Mouse (Mus musculus) CD4-positive, CD25-positive, alpha-beta regulatory T cell, adult 4 months (primary cell): ENCODE data around the gene Slc6a4. TPM values are rescaled to one million over a fixed set of nuclear protein-coding genes. Genes with fewer than 3 reads are reported as not detected.
"Not testable (repeated sequence)": the region's sequence is repeated elsewhere in the genome, so short reads cannot be mapped to it uniquely, and the experiment has no call there.

Experiments used
- ATAC-seq: one replicate; pipeline ENCODE4 v1.8.0; 2017
- polyA plus RNA-seq, 2 experiments: library from polyadenylated mRNA; unstranded; fragments of 100-300 nt; shearing (Covaris generic); gene quantifications; one replicate each; pipeline ENCODE4 v1.2.1; 2017

Gene Slc6a4
- polyA plus RNA-seq, 2 experiments from 2014 or later = 0.24 TPM; not detected in 1

DNA sequence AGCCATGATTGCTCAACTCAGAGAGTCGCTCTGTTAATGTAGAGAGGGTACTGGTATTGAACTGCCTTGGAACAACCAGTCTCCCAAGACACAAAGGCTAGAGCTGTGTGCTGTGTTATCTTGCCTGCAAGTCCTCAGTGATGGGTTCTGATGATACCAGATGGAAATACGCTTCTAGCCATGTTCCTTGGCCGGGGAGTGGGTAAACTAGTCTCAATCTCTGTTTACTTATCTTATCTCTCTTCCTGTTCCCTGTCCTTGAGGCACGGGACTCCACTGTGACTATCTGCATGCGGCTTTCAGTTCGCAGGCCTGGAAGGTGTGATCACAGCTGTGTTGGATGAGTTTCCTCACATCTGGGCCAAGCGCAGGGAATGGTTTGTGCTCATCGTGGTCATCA is 21.1 kb downstream of the Slc6a4 start:
- no peak for ATAC-seq

DNA sequence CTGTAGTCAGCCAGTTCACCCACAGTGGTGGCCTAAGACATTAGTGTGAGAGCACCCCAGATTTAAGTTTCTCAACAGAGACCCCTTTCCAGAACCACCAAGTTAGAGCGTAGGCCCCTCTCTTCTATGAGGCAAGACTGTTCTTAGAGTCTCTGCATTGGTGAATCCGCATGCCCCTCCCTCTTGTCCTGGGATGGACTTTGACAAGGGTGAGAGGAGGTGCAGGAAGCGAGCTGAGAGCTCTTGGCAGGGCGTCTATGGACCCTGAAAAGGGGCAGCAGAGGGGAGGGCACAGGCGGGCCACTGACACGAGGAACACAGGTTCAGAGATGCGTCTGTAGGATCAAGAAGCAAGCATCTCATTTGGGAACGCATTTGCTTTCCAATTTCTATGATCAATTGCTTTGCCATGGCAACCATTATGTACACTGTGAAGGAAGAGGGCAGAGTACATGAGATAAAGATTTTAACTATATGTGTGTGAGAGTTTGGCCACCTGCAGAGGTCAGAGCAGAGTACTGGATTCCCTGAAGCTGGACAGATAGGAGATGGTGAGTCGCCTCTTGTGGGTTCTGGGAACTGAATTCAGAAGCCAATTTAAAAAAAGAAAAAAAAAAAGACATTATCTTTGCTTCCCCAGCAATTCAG is 23.5 kb downstream of the Slc6a4 start:
- no peak for ATAC-seq

DNA sequence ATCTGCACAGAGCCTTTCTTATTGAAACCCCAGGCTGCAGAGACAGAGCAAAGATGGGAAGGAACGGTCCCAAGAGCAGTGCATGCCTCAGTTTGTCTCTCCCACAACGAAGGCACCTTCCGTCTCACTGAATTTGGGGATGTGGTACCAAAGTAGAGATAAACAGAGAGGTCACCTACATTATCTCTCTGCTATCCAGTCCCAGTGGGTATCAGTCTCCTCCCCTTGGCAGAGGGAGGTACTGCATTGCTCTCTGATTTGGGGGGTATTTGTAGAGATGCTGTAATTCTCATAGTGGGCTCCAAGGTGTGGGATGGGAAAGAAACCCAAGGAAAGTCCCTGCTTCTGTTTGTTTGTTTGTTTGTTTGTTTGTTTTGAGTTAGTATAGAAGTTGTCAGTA is 28.2 kb downstream of the Slc6a4 start:
- ATAC-seq = no peak

DNA sequence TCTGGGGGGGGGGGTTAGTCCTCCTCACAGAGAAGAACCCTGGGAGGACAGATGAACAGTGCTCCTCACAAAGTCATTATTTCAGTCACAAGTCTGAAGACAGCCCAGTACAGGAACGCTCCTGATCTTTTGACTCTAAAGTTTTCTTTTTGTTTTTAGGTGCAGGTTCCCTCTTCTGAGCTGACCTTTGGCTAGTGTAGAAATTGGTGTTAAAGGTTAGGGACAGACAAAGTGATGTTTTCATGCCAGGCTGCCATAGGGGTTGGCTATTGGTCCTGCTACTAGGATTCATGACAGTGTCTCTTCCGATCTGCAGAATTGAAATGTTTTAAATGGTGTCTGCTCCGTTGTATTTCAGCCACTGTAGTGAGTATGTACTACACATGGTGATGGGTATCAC is 29.8 kb downstream of the Slc6a4 start:
- no peak for ATAC-seq

DNA sequence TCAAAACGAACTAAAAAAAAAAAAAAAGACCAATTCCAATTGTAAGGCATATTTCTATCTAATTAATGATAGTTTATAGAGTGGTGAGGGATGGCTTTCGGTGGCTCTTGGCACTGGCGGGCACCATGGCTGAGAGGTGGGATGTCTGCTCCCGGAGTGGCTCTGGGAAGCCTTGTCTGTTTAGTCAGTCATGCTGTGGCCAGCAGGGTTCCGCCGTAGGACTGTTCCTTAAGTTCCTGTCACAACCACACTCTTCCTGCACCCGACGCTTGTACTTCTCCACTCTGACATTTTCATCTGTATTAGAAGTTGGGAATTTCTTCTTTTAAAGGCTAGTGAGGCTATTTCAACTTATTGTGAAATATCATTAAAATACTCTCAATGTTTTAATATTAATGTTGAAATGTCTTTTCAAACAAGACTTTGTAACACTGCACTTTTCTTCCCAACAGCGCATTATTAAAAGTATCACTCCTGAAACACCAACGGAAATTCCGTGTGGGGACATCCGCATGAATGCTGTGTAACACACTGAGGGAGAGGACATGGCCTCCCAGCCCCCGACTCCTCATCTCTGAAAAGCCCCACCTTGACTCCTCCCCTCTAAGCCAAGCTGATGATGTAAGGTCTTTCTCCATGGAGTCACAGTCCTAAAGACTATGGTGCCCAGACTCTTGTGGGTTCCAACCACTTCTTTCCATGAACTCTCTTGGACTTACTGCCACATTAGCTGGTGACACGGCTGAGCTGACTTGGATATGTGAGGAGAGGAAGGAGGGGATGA is 32.9 kb downstream of the Slc6a4 start:
- ATAC-seq = no peak

DNA sequence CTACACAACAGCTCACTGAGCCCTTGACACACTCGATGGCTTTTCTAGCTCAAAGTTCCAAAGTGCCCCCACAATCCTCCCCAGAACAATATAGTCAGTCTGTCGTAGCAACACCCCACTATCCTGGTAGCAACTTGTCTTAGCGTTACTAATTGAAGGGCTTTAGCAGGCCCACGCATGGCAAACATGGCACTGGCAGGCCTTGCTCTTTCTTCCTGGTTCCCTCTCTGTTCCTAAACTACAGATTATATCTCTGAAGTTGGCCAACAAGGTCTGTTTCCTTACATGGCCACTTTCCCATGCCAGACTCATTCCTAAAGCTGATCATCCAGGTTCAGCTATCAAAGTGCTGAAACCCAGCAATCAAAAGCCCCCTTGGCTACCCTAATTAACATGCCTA is 43.5 kb downstream of the Slc6a4 start:
- no peak for ATAC-seq

DNA sequence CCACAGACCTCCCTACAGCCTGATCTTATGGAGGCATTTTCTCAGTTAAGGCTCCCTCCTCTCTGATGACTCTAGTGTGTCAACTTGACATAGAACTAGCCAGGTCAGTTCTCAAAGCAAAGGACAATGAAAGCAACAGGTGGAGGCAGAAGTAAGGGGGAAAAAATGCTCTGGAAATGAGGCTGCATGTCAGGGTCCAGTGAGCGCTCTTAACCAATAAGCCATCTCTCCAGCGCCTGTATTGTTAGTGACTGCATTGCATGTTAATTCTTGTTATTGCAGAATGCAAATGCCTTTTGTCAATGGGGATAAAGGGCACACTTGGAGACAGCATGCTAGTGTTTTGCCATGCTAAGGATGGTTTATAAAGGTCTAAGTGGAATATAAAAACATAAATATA is 44.4 kb downstream of the Slc6a4 start:
- ATAC-seq = no peak

DNA sequence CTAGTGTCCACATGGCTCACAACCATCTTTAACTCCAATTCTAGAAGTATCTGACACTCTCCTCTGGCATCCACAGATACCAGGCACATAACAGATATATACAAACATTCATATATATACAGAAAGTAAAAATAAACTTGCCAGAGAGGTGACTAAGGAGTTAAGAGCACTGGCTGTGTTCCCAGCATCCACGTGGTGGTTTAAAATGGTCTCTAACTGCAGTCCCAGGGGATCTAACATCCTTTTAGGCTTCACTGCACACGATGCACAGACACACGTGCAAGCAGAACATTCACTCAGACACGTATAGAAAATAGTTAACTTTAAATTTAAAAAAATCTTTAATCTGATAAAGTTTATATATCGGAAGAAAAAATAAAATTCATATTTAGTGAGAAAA is 63.5 kb downstream of the Slc6a4 start:
- no peak for ATAC-seq

DNA sequence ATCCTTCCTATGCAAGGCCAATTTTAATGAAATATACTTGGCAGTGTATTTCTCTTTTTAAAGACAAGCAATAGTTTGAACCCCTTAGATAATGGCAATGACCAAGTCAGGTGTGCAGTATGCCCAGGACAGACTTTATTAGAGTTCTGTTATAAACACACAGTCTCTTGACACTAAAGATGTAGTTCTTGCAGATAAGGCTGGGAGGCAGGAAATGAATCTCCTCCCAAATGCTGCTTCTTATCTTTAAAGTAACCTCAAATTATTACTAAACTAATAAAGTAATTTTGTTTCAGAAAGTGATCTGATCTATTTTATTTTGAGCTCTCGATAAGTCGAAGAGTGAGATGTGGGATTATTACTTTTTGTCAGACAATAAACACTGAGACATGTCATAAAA is 65.0 kb downstream of the Slc6a4 start:
- ATAC-seq = no peak

DNA sequence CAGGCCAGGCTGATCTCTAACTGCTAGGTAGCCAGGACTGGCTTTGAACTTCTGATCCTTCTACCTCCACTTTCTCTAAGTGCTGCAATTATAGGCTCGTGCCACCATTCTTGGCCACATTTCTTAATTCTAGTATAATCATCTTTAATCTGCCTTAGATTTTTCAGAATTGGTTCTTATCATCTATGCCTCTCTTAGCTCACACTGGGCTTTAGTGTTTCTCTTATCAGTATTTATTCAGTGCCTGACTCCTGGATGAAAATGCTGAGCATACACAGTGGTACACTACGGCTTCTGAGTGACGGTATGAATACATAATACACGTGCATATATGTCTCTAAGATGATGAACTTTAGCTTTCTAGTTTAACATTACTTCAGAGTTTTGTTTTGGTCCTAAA is 70.4 kb downstream of the Slc6a4 start:
- ATAC-seq = no peak

DNA sequence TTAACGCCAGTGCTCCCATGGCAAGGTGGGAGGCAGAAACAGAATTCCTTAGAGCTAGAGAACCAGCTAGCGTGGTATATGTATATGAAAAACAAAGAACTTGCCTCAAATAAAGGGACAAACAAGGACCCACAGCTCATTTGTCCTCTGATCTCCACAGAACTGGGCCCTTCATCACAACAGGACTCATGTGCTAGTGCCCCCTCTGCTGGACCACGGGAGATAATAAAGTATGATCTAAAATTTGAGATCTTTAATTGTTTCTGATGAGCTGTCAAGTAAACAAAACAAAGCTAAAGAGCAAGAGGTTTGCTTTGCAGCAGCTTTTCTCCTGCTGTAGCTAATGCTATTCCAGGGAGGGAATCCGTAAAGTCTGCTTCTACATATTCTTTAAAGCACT is 72.3 kb downstream of the Slc6a4 start:
- ATAC-seq = no peak

DNA sequence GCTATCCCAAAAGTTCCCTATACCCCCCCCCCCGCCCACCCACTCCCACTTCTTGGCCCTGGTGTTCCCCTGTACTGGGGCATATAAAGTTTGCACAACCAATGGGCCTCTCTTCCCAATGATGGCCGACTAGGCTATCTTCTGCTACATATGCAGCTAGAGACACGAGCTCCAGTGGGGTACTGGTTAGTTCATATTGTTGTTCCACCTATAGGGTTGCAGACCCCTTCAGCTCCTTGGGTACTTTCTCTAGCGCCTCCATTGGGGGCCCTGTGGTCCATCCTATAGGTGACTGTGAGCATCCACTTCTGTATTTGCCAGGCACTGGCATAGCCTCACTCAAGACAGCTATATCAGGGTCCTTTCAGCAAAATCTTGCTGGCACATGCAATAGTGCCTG is 78.9 kb downstream of the Slc6a4 start:
- ATAC-seq = not testable (repeated sequence)

DNA sequence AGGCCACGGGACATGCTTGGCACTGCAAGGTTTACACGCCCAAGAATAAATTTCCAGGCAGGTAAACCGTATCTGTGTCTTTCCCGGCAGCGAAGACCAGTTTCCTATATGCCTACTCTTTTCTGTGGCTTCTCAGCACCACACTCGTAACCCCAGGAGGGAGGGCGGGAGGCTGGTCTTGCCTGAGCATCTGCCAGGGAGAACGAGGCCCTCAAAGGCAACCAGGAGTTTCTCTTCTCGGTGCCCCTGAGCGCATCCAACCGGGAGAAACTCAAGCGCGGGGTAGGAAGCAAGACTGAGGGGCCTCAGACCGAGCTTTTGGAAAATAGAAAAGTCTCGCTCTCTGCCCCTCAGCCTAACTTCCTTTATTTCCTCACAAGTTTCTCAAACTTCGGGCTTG is 79.4 kb downstream of the Slc6a4 start:
- peak; percentile 33 for ATAC-seq

DNA sequence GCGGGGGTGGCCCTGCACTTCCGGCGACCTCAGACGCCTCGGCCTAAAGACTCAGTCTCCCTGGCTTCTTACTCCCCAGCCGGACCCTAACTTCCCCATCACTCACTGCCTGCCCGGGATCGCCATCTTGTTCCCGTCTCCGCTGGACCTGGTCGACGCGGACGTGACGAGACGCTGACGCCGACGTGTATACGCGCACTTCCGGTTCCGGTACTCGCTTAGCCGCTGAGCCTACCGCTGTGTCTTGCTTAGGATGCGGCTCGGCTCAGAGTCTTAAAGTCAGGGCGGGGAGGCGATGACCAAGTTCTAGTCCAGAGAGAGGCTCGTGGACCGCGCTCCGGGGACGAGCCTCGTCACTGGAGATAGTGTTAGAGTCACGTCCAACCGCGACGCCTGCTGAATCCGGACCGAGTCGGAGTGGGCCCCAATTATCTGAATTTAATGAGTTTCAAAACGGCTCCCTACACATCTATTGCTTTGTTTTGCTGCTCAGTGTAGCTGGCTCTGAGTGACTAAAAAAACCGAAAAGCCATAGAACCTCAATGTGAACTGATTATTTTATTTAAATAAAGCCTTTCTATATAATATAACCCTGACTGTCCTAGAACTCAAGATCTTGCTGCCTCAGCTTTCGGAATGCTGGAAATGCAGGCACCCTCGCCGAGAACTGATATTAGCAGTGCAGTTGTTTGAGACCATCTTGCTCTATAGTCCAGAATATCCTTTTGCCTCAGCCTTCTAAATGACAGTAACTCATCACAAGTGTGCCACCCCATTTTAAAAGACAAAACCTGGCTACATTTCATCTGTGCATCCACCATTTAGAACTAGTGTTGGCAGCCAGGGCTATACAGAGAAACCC is 80.1 kb downstream of the Slc6a4 start, which contains the start of gene Nsrp1:
Nsrp1 (minus strand) TSS at position 163 of the 862 bp plus-strand sequence.
- ATAC-seq = peak; percentile 99

DNA sequence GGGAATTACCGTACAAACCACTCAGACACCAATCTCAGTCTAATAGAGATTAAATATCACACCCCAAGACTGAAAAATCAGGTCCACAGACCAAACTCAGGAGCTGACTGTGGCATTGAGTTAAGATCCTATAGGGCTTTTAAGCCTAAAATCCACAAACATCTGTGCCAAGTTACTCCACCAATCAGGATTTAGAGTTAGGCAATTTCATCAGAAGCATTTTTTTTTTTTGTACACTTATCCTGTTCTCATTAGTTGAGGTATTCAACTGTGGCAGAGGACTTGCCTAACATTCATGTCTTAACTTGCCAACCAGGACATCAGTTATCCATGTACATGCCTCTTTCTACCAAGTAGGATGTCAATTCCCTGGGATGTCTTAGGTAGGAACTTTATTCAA is 81.0 kb downstream of the Slc6a4 start:
- no peak for ATAC-seq

Other genes with a start within 250 kb of the Slc6a4 start
- gene Gosr1, start 235.0 kb upstream of the Slc6a4 start, polyA plus RNA-seq = 10 to 100 TPM; 49.2 to 62.6 TPM
- gene Cpd, start 151.6 kb upstream of the Slc6a4 start, polyA plus RNA-seq = 1 to 10 TPM; 3.5 to 4.0 TPM
- gene Tmigd1, start 96.4 kb upstream of the Slc6a4 start, polyA plus RNA-seq = under 1 TPM in 1 of 2 experiments, not detected in 1; 0.65 TPM
- 100 to 1,000 TPM in 1 of 2 experiments, 10 to 100 TPM in 1; 81.9 to 102 TPM for gene Blmh, start 73.8 kb upstream of the Slc6a4 start, polyA plus RNA-seq
- 10 to 100 TPM; 53.0 to 83.1 TPM for gene Nsrp1, start 79.8 kb downstream of the Slc6a4 start, polyA plus RNA-seq
- under 1 TPM; 0.32 to 0.33 TPM for gene Efcab5, start 190.4 kb downstream of the Slc6a4 start, polyA plus RNA-seq
- gene Ssh2, start 217.7 kb downstream of the Slc6a4 start, polyA plus RNA-seq = 100 to 1,000 TPM in 1 of 2 experiments, 10 to 100 TPM in 1; 83.8 to 101 TPM